Mouse (Mus musculus) gastrocnemius, postnatal 4 days (tissue): ENCODE measurements around the gene Stim2. TPM values are rescaled to one million over a fixed set of nuclear protein-coding genes. Genes with fewer than 3 reads are reported as not detected.
A peak's percentile ranks its signal among the peaks of the same experiment; 100 is the strongest.

Source experiments
- DNase-seq, 2 experiments: peaks; one replicate each; pipeline ENCODE4 v3.0.0; 2021 to 2022; ENCODE audit warnings: low spot score in 2 of 2, mixed read lengths in 2 of 2
- total RNA-seq, 2 experiments: library from RNA; stranded (reverse); gene quantifications; 2 replicates each; pipeline ENCODE4 v1.2.3; 2021

Stim2 gene
- total RNA-seq, 2 experiments from 2014 or later = 72.8 to 82.9 TPM

GRCm38 (mm10) chr5:54110789-54111188 lies 112.5 kb downstream of the Stim2 start:
- no peak for DNase-seq

- peak in 1 of 2 experiments; percentile 49 for DNase-seq
Observed at GRCm38 (mm10) chr5:54113284-54113683, 115.0 kb downstream of the Stim2 start.

- DNase-seq = no peak
Observed at GRCm38 (mm10) chr5:54116538-54116937, 118.2 kb downstream of the Stim2 start.

- no peak for DNase-seq
Observed at GRCm38 (mm10) chr5:54118410-54119212, 120.3 kb downstream of the Stim2 start.

GRCm38 (mm10) chr5:54148091-54148795 lies 149.9 kb downstream of the Stim2 start:
- DNase-seq = no peak

GRCm38 (mm10) chr5:54154503-54155226 lies 156.4 kb downstream of the Stim2 start:
- no peak for DNase-seq

GRCm38 (mm10) chr5:54155227-54155776 lies 157.0 kb downstream of the Stim2 start:
- no peak for DNase-seq

- DNase-seq = no peak
Observed at GRCm38 (mm10) chr5:54155916-54156315, 157.6 kb downstream of the Stim2 start.

GRCm38 (mm10) chr5:54156944-54157527 lies 158.7 kb downstream of the Stim2 start:
- DNase-seq = no peak

GRCm38 (mm10) chr5:54158230-54158629 lies 159.9 kb downstream of the Stim2 start:
- DNase-seq = no peak

- no peak for DNase-seq
Observed at GRCm38 (mm10) chr5:54159156-54159793, 161.0 kb downstream of the Stim2 start.

- no peak for DNase-seq
Observed at GRCm38 (mm10) chr5:54160561-54160960, 162.3 kb downstream of the Stim2 start.

- no peak for DNase-seq
Observed at GRCm38 (mm10) chr5:54163890-54164289, 165.6 kb downstream of the Stim2 start.

Other genes starting within 250 kb of the Stim2 start
- gene Tbc1d19, start 188.9 kb upstream of the Stim2 start, total RNA-seq = 10 to 100 TPM; 23.9 to 24.9 TPM